Comparison of ENCODE assay signal across 7 mouse cellular contexts in the genomic region with DNA sequence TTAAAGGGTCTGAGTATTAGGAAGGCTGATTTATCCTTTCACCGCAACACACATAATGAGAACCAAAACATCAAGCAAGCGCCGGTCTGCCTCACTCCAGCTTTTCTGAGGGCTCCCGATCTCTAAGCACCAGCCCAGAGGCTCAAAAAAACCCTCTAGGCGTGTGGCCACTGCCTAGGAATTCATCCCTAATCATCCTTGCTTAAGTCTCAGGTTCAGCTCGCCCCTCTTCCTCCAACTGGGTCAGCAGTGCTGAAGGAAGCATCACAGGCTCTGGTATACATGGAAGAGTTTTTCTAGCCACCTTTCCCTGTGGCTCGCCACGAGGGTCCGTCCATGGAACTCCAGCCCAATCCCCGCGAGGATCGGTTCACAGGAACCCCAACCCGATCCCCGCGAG. TPM values are rescaled to one million over a fixed set of nuclear protein-coding genes. Genes with fewer than 3 reads are reported as not detected.
DNase-seq lines count a peak whose midpoint lies in the region; ATAC-seq and TF ChIP-seq lines count a peak whose summit lies in the region.

No protein-coding gene starts in this region.

- peaks cover 7% of the 10 kb centered on the region; the same call in 1 of the 2 replicates for H3K9me3 ChIP-seq in lung, embryonic 16.5 days (ENCODE audit: control insufficient read depth, low read length)
- H3K9me3 ChIP-seq in forebrain, postnatal 0 days (ENCODE audit: low read length) = no peaks in the 10 kb centered on the region
- peaks cover 11% of the 10 kb centered on the region for H3K9me3 ChIP-seq in liver, embryonic 11.5 days (ENCODE audit: control insufficient read depth, low read length)
- H3K9me3 ChIP-seq in stomach, postnatal 0 days (ENCODE audit: control insufficient read depth, low read length) = peaks cover 3% of the 10 kb centered on the region; the same call in 1 of the 2 replicates

- no peak for TF ChIP-seq EP300 in stomach, postnatal 0 days (optimal IDR thresholded peaks at IDR 0.05)

- H3K27me3 ChIP-seq in lung, embryonic 16.5 days (ENCODE audit: control insufficient read depth, insufficient read depth, low read depth, low read length) = no peaks in the 10 kb centered on the region
- H3K27me3 ChIP-seq in forebrain, postnatal 0 days (ENCODE audit: insufficient read depth, low read length) = no peaks in the 10 kb centered on the region
- no peaks in the 10 kb centered on the region for H3K27me3 ChIP-seq in liver, embryonic 11.5 days (replicated peaks; ENCODE audit: control insufficient read depth, insufficient read depth, low read length)
- H3K27me3 ChIP-seq in stomach, postnatal 0 days (ENCODE audit: control insufficient read depth, insufficient read depth, low read length) = no peaks in the 10 kb centered on the region

- no peak overlapping the region for H3K27ac ChIP-seq in lung, embryonic 16.5 days (ENCODE audit: low read length)
- no peak overlapping the region for H3K27ac ChIP-seq in forebrain, postnatal 0 days (ENCODE audit: low read depth, low read length)
- no peak overlapping the region; the same call in 1 of the 2 replicates for H3K27ac ChIP-seq in liver, embryonic 11.5 days (ENCODE audit: low read depth, low read length)
- peak overlapping the region; percentile 58 for H3K27ac ChIP-seq in stomach, postnatal 0 days (replicated peaks)

- TF ChIP-seq CTCF in forebrain, postnatal 0 days (IDR thresholded peaks at IDR 0.05; ENCODE audit: low read depth) = no peak
- no peak for TF ChIP-seq CTCF in stomach, postnatal 0 days (IDR thresholded peaks at IDR 0.05; ENCODE audit: low read depth)

- H3K4me1 ChIP-seq in lung, embryonic 16.5 days (replicated peaks; ENCODE audit: control insufficient read depth, insufficient read depth, low read length) = peaks cover 11% of the 10 kb centered on the region
- H3K4me1 ChIP-seq in forebrain, postnatal 0 days (ENCODE audit: insufficient read depth) = no peaks in the 10 kb centered on the region
- H3K4me1 ChIP-seq in liver, embryonic 11.5 days (replicated peaks; ENCODE audit: control insufficient read depth, insufficient read depth, low read length) = peaks cover 13% of the 10 kb centered on the region
- H3K4me1 ChIP-seq in stomach, postnatal 0 days (replicated peaks; ENCODE audit: control insufficient read depth, insufficient read depth) = no peaks in the 10 kb centered on the region

- DNase-seq in lung, postnatal 25 days (ENCODE audit: low spot score) = no peak
- DNase-seq in forebrain, postnatal 0 days = no peak
- no peak for DNase-seq in liver, embryonic 11.5 days (ENCODE audit: low spot score)
- DNase-seq in stomach, postnatal 0 days (ENCODE audit: low spot score) = no peak
- DNase-seq in left cerebral cortex, adult 11 months (ENCODE audit: low spot score) = no peak
- DNase-seq in layer of hippocampus, adult 9-11 months = no peak

- peak overlapping the region; percentile 70 for H3K9ac ChIP-seq in lung, embryonic 16.5 days (ENCODE audit: low read length)
- no peak overlapping the region for H3K9ac ChIP-seq in forebrain, postnatal 0 days
- peak overlapping the region; percentile 57 for H3K9ac ChIP-seq in liver, embryonic 11.5 days (ENCODE audit: low read depth, low read length)
- H3K9ac ChIP-seq in stomach, postnatal 0 days (ENCODE audit: low read length) = peak overlapping the region; percentile 66

- peak overlapping the region; percentile 76 for H3K4me2 ChIP-seq in lung, embryonic 16.5 days (ENCODE audit: low read depth, low read length)
- peak overlapping the region; percentile 44 for H3K4me2 ChIP-seq in forebrain, postnatal 0 days (ENCODE audit: low read depth)
- H3K4me2 ChIP-seq in liver, embryonic 11.5 days = peak overlapping the region; percentile 65
- H3K4me2 ChIP-seq in stomach, postnatal 0 days (replicated peaks; ENCODE audit: low read depth) = peak overlapping the region; percentile 54

- ATAC-seq in lung, embryonic 16.5 days (ENCODE audit: low read depth) = no peak
- ATAC-seq in forebrain, postnatal 0 days = no peak
- ATAC-seq in liver, embryonic 11.5 days (replicated peaks; ENCODE audit: low FRiP score) = no peak
- ATAC-seq in stomach, postnatal 0 days (ENCODE audit: low FRiP score, low TSS enrichment) = no peak

- H3K4me3 ChIP-seq in lung, embryonic 16.5 days (ENCODE audit: low read length) = peak overlapping the region; percentile 47
- H3K4me3 ChIP-seq in forebrain, postnatal 0 days (ENCODE audit: low read depth, low read length) = peak overlapping the region; percentile 29; the same call in 1 of the 2 replicates
- H3K4me3 ChIP-seq in liver, embryonic 11.5 days (ENCODE audit: low read depth, low read length) = peak overlapping the region; percentile 49
- peak overlapping the region; percentile 40 for H3K4me3 ChIP-seq in stomach, postnatal 0 days (ENCODE audit: low read depth, low read length)

- H3K36me3 ChIP-seq in lung, embryonic 16.5 days (ENCODE audit: control insufficient read depth, insufficient read depth, low read length) = no peaks in the 10 kb centered on the region
- no peaks in the 10 kb centered on the region for H3K36me3 ChIP-seq in forebrain, postnatal 0 days (ENCODE audit: insufficient read depth)
- H3K36me3 ChIP-seq in liver, embryonic 11.5 days (ENCODE audit: control insufficient read depth, insufficient read depth, low read length) = no peaks in the 10 kb centered on the region
- H3K36me3 ChIP-seq in stomach, postnatal 0 days (ENCODE audit: control insufficient read depth, insufficient read depth, low read length) = no peaks in the 10 kb centered on the region

- WGBS in lung, embryonic 16.5 days = 42% methylated on average over 15 of the region's 15 CpGs
- WGBS in forebrain, postnatal 0 days = 55% methylated on average over 15 of the region's 15 CpGs
- 43% methylated on average over 15 of the region's 15 CpGs for WGBS in liver, embryonic 11.5 days
- WGBS in stomach, postnatal 0 days = 48% methylated on average over 15 of the region's 15 CpGs

RNA-seq across cellular contexts. Expression of gene Slc38a4, which starts 1.6 kb away (rescaled TPM):
- 57.0 and 64.8 TPM in 2 replicates for polyA plus RNA-seq in lung, embryonic 16.5 days (2015; fragmentation: Nextera tagmentation; extraction: Ambion mirVana)
- total RNA-seq in forebrain, postnatal 0 days (2014; rRNA removed) = 4.2 and 4.4 TPM in 2 replicates
- polyA plus RNA-seq in forebrain, postnatal 0 days (2015; fragmentation: Nextera tagmentation; extraction: Ambion mirVana) = 2.8 TPM in 2 replicates
- polyA plus RNA-seq in liver, embryonic 11.5 days (2014; fragmentation: Nextera tagmentation; extraction: Ambion mirVana) = 74.8 and 84.2 TPM in 2 replicates
- polyA plus RNA-seq in stomach, postnatal 0 days (2015; fragmentation: Nextera tagmentation; extraction: Ambion mirVana) = 9.7 and 10.8 TPM in 2 replicates
